Mouse (Mus musculus) gastrocnemius, postnatal 36 days (tissue): ENCODE data around the gene Zik1. TPM values are rescaled to one million over a fixed set of nuclear protein-coding genes. Genes with fewer than 3 reads are reported as not detected.

Experiments
- DNase-seq, 2 experiments: peaks; one replicate each; pipeline ENCODE4 v3.0.0; 2022
- intact Hi-C: fragments of 180-260 bp; cut with DNase I; formaldehyde crosslinking; loops from one replicate; pipeline ENCODE4 v1.15.1; 2025
- long read RNA-seq, 2 experiments: library from polyadenylated mRNA; stranded (forward); transcript quantifications; one replicate each; pipeline ENCODE4 v2.0.0; 2021
- total RNA-seq, 2 experiments: library from RNA; stranded (reverse); gene quantifications; 2 replicates each; pipeline ENCODE4 v1.2.3; 2021

The Zik1 gene
- 1 to 10 TPM in 1 of 2 experiments, under 1 TPM in 1; 0.94 to 1.1 TPM for total RNA-seq
- long read RNA-seq, experiment 1 = 0 reads
- long read RNA-seq, experiment 2 = 0 reads

GRCm38 (mm10) chr7:10494786-10495521 lies at the start of gene Zik1:
Gene Zik1, minus strand, starts transcription at chr7:10495394.
- peak; percentile 34 to 44 for DNase-seq
- intact Hi-C loops = no loop called here

- intact Hi-C loops = no loop called here
- no peak for DNase-seq
Observed at GRCm38 (mm10) chr7:10495578-10495977, 384 bp upstream of the Zik1 start.

- intact Hi-C loops = no loop called here
Observed at GRCm38 (mm10) chr7:10480588-10481233, 14.5 kb downstream of the Zik1 start.

GRCm38 (mm10) chr7:10479813-10480212 lies 15.4 kb downstream of the Zik1 start:
- no peak for DNase-seq
- intact Hi-C loops = no loop called here

More at GRCm38 (mm10) chr7:10480588-10481233, 14.5 kb downstream of the Zik1 start:
- DNase-seq = no peak

- intact Hi-C loops = no loop called here
- DNase-seq = no peak
Observed at GRCm38 (mm10) chr7:10458166-10458565, 37.0 kb downstream of the Zik1 start.

GRCm38 (mm10) chr7:10443031-10443430 lies 52.2 kb downstream of the Zik1 start, which contains the start of gene Vmn1r67:
Gene Vmn1r67, plus strand, starts transcription at chr7:10443331.
- DNase-seq = no peak
- intact Hi-C loops = no loop called here

Other genes starting within 250 kb of the Zik1 start
- not detected for gene Vmn1r66, start 217.4 kb downstream of the Zik1 start, total RNA-seq
- gene Vmn1r67, start 52.1 kb downstream of the Zik1 start, total RNA-seq = not detected
- not detected for gene Vmn1r68, start 63.1 kb upstream of the Zik1 start, total RNA-seq
- not detected for gene Vmn1r69, start 118.3 kb upstream of the Zik1 start, total RNA-seq
- not detected for gene Vmn1r70, start 136.1 kb upstream of the Zik1 start, total RNA-seq
- not detected for gene Nlrp4b, start 192.4 kb upstream of the Zik1 start, total RNA-seq